Mouse (Mus musculus) liver, embryonic 11.5 days (tissue): ENCODE results near the gene C6. TPM values are rescaled to one million over a fixed set of nuclear protein-coding genes. Genes with fewer than 3 reads are reported as not detected.

ENCODE experiments used
- polyA plus RNA-seq: library from polyadenylated mRNA; unstranded; fragments of >200 nt; fragmentation: Nextera tagmentation; extraction: Ambion mirVana; gene quantifications from 2 replicates; pipeline ENCODE4 v1.2.1, GENCODE M21; 2014

Gene C6
- polyA plus RNA-seq, 1 experiment from 2014 or later: not detected

Other genes with a start within 250 kb of the C6 start
- gene Mroh2b, start 171.6 kb downstream of the C6 start, polyA plus RNA-seq: not detected in 2 replicates